Mouse (Mus musculus) embryonic fibroblast, embryonic 13.5 days (primary cell): Measurements from ENCODE around the gene Prkacb.

Experiments used
- CTCF ChIP-seq: IDR thresholded peaks from 2 replicates; pipeline ENCODE4 v1.5.1; 2011; ENCODE audit warnings: mild to moderate bottlenecking, control low read depth, low read length, moderate library complexity, borderline replicate concordance; ENCODE audit not compliant: insufficient read depth
- POLR2A ChIP-seq: IDR thresholded peaks from 2 replicates; pipeline ENCODE4 v1.6.1; 2011; ENCODE audit warnings: low read depth, mild to moderate bottlenecking, control low read depth, low read length, moderate library complexity

DNA sequence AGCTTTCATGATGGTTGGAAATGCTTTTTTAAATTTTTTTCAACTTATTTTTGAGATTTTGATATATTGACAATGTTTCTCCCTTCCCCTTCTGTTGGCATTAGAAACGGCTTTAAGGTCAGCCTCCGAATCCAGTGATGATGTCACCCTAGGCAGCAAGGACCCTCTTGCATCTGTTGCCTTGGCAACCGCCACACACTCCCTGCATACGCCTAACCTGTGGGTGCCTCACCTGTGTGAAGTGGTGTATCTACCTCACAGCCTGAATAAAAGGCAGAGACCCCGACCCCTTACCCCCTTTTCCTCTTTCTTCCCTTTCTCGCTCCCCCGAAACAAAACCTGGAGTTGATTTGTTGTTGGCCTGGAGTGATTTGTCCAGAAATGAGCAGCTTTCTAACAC, 100.5 kb downstream of the Prkacb start:
- TF ChIP-seq CTCF (no peak), POLR2A (no peak)
